Mouse (Mus musculus): Measurements from ENCODE around the gene Ankrd60. TPM values are rescaled to one million over a fixed set of nuclear protein-coding genes. Genes with fewer than 3 reads are reported as not detected.
A peak's percentile ranks its signal among the peaks of the same experiment; 100 is the strongest.

Ankrd60 gene
- total RNA-seq, 2 experiments from 2014 or later, result not detected

DNA sequence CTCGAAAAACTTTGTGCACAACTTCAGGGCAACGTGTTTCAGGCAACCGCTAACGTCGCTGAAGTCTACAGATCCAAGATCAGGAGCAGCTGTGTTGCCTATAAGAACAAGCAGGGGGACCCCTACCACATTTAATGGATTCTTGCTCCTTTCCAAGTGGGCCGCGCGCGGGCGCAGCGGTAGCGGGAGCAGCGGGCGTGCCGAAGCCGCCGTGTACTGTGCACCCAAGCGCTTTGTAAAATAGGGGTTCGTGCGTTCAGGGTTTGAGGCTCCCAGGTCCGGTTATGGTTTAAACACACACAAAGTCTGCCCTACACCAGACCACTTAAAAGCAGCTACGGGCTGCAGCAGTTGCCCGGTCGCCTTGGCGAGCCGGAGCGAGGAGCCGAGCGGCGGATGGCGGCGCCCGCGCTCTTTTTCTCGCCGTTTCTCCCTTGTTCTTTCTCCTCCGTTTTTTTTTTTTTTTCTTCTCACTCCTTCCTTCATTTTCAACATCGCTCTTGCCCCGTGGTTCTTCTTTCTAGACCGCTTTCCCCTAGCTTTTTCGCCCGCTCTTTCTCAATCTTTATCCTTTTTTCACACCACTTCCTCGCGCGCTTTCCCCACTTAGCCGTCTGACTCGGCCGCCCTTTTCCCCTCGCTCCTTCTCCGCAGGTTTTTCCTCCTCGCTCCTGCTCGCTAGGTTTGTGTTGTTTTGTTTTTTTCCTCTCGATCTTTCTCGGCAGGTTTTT lies 7.4 kb upstream of the Ankrd60 start:
- peak; percentile 25 for ATAC-seq (ENCODE audit: poor library complexity, severe bottlenecking)

DNA sequence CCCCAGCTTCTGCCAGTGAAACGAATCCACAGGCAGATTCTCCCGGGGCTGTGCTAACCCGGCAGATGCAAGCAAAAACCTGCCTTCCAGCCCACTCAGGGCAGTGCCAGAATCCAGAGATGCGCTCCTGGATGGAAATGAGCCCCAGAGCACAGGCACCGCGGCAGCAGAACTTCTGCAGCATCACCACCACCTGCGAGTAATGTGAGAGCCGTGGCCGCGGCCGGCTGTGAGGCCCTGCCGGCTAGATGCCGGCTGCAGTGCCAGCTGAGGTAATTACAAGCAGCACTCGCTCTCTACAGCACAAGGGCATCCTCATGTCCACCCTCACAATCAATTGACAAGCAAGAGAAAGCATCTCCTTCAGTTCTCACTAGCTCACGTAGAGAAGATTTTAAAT lies 6.2 kb upstream of the Ankrd60 start:
- ATAC-seq (ENCODE audit: poor library complexity, severe bottlenecking), result no peak

DNA sequence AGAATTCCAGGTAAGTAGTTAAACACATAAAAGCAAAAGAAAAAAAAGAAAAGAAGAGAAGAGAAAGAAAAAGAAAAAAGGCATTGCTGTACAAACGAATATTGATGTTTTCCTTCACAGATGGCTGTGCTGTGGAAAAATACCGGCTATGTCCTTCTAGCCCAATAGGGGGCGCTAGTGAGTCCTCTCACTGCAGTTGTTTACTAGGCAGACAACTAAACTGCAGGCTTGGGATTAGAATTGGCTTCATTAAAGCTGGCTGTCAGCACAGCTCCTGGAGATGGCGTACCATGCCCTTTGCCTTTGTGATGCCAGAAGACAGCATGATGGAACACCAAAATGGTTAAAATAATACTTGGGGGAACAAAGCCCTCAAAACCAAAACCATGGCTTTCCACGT lies 5.3 kb upstream of the Ankrd60 start:
- no peak for ATAC-seq (ENCODE audit: poor library complexity, severe bottlenecking)

DNA sequence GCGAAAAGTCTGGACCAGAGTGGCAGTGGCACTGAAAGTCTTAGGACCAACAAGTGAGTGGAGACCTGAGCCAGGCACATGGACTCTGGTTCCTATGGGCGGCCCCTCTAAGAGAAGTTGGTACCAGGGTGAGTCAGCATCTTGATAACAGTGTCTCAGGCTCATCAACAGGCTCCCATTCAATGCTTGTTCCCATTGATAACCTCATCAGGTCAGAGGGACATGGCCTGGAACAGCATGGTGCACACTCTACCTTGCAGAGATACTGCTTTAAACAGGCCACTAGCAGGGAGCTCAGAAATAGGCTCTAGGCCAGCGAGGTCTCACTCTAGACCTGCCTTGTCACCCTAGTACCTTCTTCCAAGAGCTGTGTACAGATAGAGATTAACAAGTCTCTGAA lies 4.7 kb upstream of the Ankrd60 start:
- no peak for ATAC-seq (ENCODE audit: poor library complexity, severe bottlenecking)

DNA sequence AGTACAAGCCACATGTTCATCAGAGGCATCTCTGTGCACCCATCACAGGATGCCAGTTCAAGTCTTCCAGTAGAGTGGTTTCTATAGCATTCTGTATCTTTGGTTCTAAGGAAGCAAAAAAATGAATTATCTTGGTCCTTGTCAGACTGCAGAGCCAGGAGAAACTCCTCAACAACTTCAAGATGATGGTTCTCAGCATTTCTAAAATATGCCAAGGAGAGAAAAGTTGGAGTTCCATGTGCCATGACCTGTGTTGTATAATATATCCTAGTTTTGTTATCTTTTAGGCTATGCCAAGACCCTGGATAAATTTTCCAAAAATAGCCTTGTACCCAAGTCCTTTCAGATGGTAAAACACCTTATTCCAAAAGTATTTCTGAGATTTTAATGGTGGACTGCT lies 2.9 kb upstream of the Ankrd60 start:
- no peak for ATAC-seq (ENCODE audit: poor library complexity, severe bottlenecking)

DNA sequence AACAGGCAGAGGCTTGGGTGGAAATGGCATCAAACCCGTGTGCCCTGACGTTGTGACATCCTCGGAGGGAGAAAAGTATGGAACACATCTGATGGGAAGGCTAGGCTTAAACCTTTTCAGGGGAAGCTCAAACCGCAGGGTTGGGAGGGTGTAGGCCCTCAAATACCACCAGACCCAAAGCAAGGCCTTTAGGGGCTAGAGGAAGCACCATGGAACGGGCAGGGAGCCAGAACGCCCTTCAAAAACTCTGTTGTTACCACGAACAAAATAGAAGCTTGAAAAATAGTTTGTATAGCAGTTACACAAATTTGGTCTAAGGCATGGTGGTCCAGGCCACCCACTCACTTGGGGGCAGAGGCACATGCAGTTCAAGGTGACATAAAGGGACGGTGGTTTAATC lies 430 bp upstream of the Ankrd60 start:
- ATAC-seq (ENCODE audit: poor library complexity, severe bottlenecking), result no peak

DNA sequence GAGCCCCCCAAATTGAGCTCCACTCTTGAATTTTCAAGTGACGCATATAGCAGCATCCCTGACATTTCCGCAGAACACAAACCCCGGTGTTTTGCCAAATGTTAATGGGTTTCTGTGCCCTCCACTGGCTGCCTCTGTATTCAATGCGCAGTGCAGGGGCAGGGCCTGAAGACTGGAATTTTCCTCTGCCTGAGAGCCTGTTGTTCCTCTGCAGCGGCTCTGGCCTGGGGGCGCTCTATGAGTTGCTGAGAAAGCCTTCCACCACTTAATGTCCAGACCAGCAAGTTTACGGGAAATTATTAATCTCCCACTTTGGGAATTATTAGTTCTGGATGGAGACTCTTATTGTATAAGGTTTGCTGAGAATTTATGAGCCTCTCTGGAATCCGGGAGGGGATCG lies 14.0 kb downstream of the Ankrd60 start:
- no peak for ATAC-seq (ENCODE audit: poor library complexity, severe bottlenecking)

DNA sequence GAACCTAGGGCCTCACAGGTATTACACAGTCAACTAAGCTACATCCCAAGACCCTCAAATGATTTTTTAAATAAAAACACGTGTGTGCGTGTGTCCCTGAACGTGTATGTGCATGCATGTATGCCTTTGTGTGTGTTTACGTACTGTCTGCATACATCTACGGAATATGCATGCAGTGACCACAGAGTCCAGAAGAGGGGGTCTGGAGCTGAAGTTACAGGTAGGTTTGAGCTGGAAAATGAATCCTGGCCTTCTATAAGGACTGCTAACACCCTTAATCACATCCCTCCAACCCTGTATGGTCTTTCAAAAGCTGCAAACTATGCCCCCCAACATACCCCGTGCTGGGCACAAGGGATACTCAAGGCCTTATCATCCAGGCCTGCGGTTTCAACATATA lies 14.8 kb downstream of the Ankrd60 start:
- no peak for ATAC-seq (ENCODE audit: poor library complexity, severe bottlenecking)

DNA sequence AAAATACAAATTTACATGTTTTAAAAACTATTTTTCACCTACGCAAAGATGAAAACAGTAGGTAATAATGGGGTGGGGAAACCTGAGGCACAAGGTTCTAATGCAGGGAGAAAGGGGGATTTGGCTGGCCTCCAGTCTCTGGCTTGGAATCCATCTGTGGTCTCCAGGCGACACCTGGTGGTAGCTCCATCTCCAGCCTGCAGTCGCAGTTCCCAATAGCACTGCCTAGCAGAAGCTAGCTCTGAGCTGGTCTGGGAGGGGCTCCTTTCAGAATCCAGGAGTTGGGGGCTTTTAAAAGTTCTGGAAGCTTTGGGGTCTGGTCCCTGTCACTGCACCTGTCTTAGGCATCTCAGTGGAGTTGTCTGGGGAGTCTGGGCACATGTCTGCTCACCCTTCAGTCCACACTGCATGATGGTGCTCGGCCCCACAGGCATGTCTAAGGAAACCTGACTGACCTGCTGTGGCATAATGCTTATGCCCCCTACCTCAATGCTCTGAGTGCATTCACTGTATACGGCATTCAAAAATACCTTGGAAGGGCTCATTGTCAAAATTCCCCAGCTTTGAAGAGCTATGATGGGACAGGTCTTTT lies 16.2 kb downstream of the Ankrd60 start:
- 0 out of 2 replicates have a peak, but pooled peaks have one; percentile 33 for ATAC-seq (ENCODE audit: poor library complexity, severe bottlenecking)

DNA sequence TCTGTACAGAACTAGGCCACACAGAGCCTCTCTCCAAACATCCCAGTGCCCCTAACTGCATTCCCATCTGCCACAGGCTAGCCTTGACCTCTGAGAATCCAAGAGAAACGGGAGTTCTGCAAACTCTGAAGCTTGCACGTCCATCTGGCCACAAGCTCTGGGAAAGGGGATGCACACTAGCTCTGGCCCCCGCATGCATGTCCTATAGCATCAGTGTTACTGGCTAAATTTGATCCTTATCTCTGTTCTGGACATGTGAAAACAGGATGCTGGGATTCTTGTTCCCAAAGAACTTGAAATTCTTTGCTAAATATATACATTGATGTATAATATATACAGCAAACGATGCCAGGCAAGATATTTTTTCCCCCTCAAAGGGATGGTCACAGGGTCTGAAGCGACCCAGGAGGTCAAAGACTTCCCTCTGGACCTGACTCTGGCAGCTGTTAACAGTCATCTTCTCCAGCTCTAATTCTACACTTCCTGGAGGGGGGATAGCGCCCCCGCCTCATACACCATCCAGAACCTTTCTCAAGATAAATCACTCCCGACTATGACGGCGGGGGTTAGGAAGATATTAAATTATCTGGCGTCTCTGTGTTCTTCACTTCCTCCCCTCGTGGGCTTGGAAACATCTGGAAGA lies 19.3 kb downstream of the Ankrd60 start:
- no peak for ATAC-seq (ENCODE audit: poor library complexity, severe bottlenecking)

DNA sequence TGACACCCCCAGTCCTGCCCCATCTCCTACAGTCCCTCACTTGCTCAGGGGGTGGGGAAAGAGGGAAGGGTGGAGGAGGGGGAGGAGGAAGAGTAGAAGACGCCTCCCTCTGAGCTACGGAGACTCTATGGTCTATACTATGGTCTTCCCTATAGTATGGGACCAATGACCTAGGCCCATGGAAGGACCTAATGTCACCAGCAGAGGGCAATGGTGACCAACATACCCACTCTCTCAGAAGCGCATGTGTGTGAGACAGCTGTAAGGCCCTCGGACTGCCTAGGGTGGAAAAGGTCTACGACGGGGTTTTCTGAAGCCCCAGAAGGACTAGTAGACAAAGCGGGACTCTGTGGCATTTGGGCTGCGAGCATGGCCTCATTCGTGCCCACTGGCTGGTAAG lies 24.3 kb downstream of the Ankrd60 start:
- peak; percentile 72 for ATAC-seq (ENCODE audit: poor library complexity, severe bottlenecking)

DNA sequence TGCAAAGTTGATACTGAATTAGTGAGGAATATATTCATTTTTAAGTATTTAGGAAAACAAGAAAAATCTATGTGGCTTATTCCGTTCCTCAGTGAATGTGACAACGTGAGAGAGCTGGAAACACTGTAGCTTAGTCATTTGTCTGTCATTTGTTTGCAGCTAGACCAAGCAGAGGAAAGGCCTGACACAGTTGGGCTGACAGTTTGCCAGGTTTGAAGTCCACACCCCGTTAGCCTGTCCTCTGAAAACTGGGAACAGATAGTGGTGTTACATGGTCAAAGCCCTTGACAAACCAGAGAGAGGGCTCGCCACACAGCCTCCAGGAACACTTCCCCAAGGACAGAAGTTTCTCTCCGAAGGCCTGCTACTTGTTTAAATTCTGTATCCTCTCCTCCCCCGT lies 27.5 kb downstream of the Ankrd60 start:
- no peak for ATAC-seq (ENCODE audit: poor library complexity, severe bottlenecking)

DNA sequence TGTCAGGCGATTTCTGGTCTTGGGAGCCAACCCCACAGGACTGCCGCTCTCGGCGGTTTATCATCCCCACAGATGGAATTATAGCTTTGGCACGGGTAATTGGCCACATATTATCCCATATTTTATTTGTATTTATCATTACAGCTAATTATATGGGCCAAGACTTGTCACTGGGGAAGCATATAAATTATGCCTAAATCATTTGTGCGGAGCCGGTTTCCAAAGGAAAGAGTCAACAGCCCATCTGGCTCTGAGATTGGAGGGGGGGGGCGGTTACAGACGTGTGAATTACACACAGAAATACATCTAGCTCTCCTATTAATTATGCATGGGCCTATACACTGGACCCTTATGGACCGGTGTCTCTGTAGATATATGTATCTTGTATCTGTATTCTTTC lies 28.9 kb downstream of the Ankrd60 start:
- no peak for ATAC-seq (ENCODE audit: poor library complexity, severe bottlenecking)

DNA sequence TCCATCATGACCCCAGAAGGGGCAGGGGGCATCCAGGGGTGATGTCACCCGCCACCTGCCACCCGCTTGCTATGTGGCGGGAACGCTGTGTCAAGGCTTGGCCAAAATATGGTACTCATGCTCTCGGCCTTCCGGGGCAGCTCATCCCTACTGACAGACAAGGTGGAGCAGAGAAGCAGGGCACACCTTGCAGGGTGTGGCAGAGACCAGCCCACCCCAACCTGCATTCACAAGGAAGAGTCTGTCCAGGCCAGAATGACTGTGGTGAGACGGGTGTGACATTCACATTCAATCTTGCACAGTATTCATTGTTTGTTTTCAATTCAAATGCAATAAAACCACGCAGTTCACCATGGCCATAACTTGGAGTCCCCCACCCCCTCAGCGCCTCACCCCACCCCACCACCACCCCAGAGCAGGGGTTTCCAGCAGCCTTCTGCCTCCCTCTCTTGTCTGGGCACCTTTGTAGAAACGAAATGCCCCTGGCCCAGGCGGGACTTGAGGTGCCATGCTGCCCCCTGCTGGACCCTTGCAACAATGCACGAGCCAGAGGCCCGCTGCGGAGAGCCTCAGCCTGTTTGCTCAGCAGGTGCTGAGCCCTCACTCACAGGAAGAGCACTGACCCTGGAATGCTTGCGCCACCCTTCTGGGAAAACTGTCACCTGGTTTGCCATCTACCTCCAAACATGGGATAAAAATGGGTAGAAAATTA lies 32.0 kb downstream of the Ankrd60 start:
- peak; percentile 84 for ATAC-seq (ENCODE audit: poor library complexity, severe bottlenecking)

DNA sequence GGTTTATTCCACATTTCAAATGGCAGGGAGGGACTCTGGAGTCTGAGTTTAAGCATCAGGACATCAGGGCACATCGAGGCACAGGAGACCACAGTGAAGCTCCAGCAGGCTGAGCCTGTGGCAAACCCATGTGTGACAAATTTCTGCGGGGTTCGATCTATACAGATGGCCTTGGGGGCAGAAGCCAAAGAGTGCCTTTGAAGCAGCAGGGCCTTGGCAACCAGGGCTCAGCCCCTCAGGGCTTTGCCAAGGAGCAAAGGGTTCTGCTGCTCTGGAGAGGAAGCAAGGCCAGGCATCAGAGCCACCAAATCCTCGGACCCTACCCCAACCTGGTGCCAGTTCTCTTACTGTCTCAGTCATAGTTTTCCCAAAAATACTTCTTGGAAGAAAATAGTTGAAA lies 35.4 kb downstream of the Ankrd60 start:
- no peak for ATAC-seq (ENCODE audit: poor library complexity, severe bottlenecking)

DNA sequence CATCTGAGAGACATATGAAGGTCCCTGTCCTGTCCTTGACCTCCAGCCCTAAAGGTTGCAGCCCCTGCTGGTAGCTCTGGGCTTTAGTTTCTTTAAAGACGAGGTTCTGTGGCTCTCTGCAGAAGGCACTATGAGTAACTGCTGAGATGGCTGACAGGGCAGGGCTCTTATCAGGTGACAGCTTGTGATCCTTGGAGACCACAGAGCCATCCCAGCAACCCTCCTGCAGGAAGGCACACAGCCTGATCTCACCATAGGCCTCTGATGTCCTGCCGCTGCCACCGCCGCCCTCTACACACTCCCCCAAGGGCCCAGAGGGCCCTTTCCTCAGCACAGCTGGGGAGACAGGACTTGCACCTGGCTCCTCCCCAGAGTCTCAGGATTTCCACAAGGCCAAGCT lies 36.4 kb downstream of the Ankrd60 start:
- no peak for ATAC-seq (ENCODE audit: poor library complexity, severe bottlenecking)

DNA sequence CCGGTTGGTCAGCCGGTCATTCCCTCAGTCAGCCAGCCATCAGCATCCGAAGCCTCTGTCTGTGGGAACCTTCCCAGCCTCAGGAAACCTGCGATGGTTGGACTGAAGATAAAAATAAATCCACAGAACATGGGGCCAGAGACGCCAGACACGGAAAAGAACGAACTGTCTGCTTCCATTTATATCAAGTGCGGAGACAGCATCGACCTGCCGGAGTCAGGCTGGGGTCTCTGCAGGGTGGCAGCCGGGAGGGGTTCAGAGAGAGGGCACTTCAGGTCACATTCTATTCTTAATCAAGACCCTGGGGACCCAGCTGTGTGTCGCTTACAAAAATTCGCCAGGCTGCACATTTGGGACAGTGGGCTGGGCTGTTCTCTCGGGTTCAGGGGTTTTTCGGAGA lies 38.4 kb downstream of the Ankrd60 start:
- no peak for ATAC-seq (ENCODE audit: poor library complexity, severe bottlenecking)

DNA sequence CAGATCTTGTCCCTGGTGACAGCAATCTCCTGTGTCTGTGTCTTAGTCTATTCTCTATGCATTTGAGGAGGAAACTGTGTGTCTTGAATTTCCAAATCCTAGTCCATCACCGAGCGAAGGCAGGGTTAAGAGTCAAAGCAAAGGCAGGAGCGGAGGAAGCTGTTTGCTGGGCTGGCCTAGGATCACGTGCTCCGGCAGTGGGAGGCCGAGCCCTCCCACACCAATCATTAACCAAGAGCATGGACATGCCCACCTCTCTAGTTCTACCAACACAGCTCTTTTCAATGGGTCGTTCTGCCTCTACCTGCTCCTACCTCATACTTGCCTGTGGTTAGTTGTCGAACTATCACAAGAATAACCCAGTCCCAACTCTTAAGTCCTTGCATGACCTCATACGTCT lies 42.3 kb downstream of the Ankrd60 start:
- ATAC-seq (ENCODE audit: poor library complexity, severe bottlenecking), result no peak

DNA sequence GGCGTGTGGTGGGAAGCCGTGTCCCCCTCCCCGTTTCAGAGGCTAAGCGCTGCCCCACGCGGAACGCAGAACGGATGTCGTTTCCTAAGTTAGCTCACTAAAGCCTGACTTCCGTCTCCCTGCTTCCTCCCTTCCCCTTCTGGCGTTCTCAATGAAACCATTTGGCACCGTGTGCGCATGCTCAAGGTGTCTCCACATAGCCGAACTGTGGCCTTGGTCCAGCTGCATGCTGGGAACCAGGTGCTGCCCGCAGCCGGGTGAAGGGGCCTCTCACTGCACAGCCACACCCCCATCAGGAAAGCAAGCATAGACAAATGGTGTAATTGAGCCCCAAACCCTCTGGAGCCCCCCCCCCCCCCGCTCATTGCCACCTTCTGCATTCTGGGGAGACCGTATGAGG lies 42.8 kb downstream of the Ankrd60 start:
- ATAC-seq (ENCODE audit: poor library complexity, severe bottlenecking), result no peak

DNA sequence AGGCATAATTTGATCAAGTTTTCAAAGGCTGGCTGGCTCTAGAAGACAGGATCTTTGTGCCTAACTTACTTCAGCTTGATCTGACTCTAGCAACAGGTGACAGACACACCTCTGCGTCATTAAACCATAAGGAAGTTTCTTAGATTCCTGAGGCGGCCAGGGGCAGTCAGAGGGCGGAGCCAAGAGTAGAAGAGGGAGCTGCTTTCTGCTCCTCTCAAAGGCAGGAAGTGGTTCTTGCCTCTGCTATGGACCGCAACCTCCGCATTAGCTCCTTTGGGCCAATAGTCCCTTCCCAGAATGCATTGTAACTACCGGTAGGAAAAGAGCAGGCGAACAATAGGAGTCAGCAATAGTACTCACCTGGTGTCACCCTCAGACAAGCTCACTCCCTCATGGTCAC lies 43.6 kb downstream of the Ankrd60 start:
- peak; percentile 69 for ATAC-seq (ENCODE audit: poor library complexity, severe bottlenecking)

DNA sequence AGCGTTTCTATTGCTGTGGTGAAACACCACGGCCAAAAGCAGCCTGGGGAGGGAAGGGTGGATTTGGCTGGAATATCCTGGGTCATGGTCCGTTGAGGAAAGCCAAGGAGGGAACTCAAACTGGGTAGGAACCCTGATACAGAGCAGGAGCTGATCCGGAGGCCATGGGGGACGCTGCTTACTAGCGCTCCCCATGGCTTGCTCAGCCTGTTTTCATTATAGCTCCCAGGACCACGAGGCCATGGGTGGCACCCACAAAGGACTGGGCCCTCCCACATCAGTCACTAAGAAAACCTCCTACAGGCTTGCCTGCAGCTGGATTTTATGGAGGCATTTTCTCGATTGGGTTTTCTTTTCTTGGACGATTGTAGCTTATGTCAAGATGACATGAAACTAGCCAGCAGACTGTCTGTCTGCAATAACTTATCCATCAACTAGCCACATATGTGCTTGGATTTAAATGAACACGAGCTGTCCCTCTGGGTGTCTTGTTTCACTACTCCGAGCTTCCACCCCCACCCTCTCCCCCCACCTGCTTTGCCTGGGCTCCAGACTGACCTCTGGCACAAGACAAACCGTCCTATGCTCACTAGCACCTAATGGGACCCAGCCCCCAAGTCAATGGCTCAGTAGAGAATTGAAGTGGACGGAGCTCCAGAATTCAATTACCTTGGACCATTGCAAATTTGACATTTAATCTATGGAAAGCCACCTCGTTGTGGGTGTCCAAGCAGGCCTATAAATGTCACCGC lies 45.3 kb downstream of the Ankrd60 start:
- ATAC-seq (ENCODE audit: poor library complexity, severe bottlenecking), result no peak
